Mouse (Mus musculus): Measurements from ENCODE around the gene Rnpepl1.

Gene Rnpepl1

DNA sequence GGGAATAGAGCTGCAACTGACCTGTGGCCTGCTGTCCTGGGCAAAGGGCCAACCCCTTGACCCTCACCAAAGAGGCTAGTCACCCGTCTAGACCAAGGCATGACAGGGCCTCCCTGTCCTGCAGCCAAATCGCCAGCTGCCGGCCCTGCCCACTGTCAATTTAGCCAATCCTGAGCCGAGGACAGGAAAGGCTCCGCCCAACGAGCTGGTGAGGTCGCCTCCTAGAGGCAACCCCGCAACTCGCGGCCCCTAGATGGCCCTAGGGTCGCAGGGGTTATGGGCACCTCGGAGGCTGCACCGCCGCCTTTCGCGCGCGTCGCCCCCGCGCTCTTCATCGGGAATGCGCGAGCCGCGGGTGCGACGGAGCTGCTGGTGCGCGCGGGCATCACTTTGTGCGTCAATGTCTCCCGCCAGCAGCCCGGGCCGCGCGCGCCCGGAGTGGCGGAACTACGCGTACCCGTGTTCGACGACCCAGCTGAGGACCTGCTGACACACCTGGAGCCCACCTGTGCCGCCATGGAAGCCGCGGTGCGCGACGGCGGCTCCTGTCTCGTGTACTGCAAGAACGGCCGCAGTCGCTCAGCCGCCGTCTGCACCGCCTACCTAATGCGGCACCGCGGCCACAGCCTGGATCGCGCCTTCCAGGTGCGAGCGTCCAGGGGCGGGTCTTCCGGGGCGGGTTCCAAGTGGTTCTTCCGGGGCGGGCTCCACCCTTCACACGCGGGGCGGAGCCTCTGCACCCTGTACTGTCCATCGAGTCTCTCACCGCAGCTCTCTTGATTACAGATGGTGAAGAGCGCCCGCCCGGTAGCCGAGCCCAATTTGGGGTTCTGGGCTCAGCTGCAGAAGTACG is 3.6 kb upstream of the Rnpepl1 start, which contains the start of gene Dusp28:
Gene Dusp28 (plus strand): TSS at position 203 of the 853 bp plus-strand sequence.
- DNase-seq (ENCODE audit: extremely low spot score, low spot score) = peak; percentile 88

DNA sequence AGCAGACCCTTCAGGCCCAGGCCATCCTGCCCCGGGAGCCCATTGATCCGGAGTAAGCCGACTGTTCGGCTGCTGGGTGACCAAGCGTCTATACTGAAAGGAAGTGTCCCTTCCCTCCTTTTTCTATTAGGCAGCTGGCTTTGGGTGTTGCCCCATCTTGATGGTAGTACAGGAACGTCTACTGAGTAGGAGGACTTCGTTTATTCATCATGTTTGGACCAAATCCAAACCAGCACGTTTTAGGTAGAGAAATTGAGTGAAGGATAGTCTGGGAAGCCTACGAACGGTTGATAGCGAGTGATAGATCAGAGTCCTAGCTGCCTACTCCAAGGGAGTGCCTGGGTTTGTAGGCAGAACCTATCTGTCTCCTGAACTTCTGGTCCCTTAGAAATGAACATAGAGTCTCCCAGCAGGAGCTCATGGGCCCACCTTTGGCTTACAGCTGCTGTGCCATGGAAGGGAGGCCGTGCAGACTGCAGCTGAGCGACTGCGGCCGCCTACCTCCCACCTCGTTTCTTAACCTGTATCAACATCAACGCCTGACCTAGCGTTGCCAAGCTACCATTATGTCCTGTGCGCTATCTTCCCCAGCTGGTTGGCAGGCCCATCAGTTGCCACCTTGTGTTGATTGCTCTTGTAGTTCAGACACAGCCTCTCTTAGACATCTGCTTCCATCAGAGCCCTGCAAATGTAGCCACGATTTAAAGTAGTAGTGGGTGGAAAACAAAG is 2.8 kb upstream of the Rnpepl1 start:
- DNase-seq (ENCODE audit: extremely low spot score, low spot score) = no peak

DNA sequence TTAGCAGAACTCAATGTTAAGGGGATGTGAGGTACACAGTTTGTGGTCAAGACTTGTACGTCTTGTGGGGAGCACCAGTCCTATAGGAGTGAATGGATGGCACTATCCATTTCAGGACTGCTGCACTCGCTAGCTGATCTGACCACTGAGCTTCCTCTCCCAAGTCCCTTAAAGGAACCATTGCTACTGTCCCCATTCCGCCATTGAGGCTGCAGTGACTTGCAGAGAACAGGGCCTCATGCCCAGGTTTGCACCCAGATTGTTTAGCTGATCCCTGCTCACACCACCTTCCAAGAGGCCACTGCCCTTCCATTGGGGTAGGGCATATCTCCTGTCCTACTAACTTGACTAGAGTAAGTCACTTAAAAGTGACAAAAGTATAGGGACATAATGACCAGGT is 1.9 kb upstream of the Rnpepl1 start:
- no peak for DNase-seq (ENCODE audit: extremely low spot score, low spot score)

DNA sequence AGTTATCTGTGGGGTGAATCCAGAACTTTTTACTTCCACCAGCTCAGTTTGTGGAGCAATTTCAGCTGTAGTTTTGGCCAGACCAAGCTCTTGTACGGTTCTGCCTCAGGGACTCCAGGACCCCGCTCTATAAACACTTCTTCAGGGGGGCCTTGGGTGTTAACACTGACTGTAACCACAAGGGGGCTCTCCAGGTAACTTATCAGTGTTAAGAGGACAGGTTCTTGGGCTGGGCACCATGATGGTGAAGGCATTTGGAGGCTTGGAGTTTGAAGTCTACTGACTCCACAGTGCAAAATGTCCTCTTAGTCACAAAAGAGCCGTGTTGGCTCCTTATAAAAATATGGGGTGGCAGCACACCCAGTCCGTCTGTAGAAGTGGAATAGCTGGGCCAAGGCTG is 1.5 kb upstream of the Rnpepl1 start:
- no peak for DNase-seq (ENCODE audit: extremely low spot score, low spot score)

DNA sequence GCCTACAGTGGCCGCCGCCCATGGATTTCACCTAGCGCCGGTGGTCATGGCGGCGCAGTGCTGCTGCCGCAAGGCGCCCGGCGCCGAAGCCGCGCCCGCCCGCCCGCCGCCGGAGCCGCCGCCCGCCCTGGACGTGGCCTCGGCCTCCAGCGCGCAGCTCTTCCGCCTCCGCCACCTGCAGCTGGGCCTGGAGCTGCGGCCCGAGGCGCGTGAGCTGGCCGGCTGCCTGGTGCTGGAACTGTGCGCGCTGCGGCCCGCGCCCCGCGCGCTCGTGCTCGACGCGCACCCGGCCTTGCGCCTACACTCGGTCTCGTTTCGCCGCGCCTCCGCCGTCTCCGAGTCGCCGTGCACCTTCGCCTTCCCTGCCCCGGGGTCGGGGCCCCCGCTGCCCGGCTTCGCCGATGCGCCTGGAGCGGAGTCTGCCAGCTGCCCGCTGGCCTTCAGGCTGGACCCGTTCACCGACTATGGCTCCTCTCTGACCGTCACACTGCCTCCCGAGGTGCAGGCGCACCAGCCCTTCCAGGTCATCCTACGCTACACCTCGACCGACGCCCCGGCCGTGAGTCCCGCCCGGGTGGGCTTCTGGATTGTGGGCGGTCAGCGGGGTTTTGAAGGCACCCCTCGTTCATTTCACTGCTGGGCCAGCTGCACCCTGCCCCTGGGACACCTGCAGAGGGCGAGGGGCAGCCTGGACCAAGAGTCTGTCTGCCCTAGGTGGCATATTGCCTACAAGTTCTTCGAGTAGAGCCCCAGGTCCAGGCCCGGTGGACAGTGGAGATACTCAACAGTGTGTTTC is 540 bp downstream of the Rnpepl1 start:
- DNase-seq (ENCODE audit: extremely low spot score, low spot score) = peak; percentile 71

DNA sequence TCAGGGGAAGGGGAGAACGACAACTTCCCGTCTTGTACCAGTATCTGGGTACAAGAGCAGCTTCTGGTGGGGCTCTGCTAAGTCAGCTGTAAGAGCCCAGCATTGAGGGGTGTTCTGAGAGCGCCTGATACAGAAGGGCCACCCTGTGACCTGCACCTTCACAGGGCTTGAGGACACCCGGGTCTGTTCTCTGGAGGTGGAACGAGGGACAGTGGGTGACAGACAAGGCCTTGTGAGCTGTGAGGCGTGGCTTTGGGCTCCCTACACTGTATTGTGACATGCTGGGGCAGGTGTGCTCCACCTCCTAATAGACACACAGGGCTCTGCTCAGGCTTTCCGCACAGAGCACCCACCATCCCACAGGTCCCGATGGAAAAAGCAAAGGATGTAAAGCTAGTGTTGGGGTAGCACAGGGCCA is 1.1 kb downstream of the Rnpepl1 start:
- DNase-seq (ENCODE audit: extremely low spot score, low spot score) = no peak

DNA sequence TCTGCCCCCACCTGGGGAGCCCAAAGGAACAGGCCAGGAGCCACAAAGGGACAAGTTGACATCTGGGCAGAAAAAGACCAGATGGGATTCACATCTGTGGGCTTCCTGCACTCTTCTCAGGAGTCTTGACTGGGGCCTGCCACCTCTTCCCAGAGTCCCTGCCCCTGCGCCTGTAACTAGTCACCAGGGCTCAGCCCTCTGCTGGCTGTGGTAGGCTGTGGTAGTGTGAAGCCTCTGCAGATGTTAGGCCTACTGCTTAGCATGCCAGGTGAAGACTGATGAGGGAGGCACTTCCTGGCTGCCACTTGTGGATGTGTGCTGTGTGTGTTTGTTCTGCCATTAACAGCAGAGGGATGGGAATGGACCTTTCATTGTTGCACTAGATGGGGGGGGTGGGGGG is 1.7 kb downstream of the Rnpepl1 start:
- no peak for DNase-seq (ENCODE audit: extremely low spot score, low spot score)

DNA sequence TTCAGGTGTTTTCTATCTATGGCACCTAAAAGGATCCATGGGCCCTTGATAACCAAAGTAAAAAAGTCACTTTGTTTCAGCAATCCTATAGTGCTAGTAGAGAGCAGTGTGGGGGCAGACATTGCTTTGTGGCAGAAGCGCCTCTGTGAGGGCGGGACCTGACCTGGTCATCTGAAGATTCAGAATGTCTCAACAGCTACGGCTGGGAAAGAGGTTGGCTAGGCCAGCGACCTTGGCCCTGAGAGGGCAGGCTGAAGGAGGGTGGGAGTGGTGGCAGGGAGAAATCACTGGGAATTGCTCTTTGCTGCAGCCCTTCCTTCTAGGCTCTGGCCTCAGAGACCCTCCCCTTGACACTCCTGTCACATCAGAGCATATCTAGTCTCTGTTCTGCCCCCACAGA is 3.7 kb downstream of the Rnpepl1 start:
- DNase-seq (ENCODE audit: extremely low spot score, low spot score) = no peak

DNA sequence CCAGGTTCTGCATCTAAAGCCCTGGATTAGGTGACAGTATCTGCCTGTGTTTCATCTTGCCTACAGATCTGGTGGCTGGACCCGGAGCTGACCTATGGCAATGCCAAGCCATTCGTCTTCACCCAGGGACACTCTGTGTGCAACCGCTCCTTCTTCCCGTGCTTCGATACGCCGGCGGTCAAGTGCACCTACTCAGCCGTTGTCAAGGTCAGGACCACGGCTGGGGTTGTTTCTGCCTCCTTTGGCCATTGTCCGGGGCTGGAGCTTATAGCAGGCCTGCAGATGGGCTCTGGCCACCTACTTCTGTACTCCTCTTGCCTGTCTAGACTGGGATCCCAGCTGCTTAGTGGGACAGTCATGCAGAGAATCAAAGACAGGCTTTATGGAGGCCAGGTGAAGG is 4.4 kb downstream of the Rnpepl1 start:
- DNase-seq (ENCODE audit: extremely low spot score, low spot score) = no peak

DNA sequence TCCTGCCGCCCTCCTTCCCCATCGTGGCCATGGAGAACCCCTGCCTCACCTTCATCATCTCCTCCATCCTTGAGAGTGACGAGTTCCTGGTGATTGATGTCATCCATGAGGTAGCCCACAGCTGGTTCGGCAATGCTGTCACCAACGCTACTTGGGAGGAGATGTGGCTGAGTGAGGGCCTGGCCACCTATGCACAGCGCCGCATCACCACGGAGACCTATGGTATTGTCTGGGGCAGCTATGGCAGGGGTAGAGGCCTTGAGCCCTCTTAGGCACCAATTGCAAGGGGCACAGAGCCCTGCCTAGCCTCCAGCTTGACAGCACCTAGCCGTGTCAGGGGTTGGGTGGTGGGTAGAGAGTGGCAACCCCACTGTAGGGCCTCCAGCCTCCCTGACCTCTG is 6.1 kb downstream of the Rnpepl1 start:
- no peak for DNase-seq (ENCODE audit: extremely low spot score, low spot score)

DNA sequence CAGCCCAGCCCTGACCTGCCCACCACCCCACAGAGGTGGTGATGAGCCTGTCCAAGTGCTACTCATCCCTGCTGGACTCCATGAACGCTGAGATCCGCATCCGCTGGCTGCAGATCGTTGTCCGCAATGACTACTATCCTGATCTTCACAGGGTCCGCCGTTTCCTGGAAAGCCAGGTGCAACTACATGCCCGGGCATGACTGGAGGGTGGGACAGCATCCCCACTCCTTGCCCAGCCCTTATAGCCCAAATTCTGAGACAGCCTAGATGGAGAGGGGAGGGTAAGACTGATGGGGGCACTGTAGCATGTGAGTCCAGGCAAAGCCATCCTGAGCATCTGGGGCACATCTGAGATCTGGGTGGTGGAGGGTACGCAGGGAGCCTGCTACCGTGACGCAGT is 8.6 kb downstream of the Rnpepl1 start:
- no peak for DNase-seq (ENCODE audit: extremely low spot score, low spot score)

DNA sequence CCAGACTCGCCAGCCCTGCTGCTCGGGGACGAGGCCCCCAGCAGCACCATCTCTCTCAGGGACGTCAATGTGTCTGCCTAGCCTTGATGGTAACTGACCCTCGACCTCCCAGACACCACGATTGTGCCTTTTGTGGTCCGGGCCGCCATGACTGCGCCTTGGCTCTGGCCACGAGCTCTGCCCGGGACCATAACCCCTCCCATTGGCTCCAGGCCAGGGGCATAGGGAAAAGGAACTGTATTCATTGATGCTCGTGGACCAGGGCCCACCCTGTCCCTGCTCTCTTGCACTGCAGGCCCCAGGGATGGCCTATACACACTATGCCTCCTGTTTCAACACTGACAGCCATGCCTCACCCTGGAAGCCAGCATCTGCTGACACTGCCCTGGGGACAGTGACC is 9.2 kb downstream of the Rnpepl1 start:
- no peak for DNase-seq (ENCODE audit: extremely low spot score, low spot score)

DNA sequence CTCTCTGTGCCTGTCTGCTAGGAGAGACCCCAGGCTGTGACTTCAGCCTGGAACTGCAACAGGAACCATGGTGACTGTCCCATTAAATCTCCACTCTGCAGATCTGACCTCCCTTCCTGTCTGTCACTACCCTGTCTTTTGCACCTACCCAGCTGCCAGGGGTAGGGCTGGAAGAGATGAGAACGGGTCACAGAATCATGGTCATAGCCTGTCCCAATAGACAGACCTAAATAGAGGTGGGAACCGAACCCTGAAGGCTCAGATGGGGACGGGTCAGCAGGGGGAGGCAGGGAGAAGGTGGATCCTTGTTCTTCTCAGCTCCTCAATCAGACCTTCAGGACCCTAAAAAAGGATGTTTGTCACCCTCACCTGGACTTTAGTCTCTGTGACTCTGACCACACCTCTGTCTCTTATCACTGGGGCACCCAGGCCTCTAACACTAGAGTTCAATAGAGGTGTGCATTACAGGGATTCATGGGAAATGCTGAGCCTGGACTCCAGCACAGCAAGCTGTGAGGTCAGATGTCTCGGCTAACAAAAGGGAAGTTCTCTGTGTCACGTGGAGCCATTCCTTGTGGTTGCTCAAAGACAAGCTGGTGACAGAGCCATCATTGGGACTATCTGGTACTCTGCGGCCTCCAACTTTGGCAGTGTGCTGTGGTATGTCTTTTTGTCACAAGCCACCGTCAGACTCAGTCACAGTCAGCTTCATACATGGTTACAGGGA is 10.1 kb downstream of the Rnpepl1 start:
- no peak for DNase-seq (ENCODE audit: extremely low spot score, low spot score)

DNA sequence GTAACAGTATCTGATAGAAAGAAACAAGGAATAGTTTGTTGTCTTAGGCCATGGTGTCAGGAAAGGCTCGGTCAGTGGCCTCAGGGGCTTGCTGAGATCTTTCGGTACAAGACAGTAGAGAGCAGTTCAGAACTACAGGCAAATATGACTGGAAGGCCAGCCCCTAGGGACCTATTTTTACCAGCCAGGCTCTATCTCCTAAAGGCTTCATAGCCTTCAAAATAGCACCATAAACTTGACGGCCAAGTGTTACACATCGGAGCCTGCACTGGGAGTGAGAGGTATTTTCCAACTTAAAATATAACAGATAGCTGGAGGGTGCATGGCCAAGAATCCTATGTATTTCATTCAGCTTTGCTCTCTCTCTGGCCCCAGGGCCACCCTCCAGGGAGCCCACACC is 10.9 kb downstream of the Rnpepl1 start:
- DNase-seq (ENCODE audit: extremely low spot score, low spot score) = no peak

DNA sequence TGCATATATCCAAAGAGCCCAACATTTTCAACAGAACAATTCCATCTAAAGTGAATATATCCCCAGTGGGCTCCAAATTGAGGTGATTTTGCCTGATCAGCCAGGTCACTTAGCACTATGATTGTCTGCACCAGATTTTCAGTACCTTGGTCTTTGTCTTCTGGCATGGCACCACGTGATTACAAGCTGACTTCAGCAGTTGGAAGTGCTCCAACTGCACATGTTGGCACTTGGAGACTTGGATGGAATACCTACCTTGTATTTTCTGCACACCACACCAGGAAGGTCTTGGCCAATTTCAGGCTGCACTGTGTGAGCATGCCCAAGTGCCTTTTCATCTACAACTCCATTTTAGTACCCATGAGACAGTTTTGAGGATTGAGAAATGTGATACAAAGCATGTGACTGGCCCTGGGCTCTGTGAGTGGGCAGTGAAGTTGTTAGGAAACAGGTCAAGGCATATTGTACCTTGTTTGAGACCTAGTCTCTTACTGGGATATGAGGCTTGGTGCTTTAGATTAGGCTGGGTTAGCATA is 19.7 kb downstream of the Rnpepl1 start:
- no peak for DNase-seq (ENCODE audit: extremely low spot score, low spot score)

DNA sequence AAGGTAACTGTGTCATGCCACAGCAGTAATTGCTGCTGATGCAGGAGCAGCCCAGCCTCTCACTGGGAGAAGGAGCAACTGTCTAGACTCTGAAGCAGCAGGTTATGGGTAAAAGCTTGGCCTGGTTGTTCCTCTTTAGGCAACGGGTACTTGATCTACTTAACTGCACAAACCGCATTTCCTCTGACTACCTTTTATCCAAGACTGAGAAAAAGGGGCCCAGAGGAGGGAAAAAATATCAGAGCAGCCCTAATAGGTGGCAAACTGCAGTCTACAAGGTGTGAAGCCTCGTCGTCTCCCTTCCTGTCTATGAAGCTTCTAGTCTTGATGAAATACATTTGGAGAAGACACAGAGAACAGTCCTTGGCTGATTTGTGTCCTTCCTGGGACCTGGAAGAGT is 23.0 kb downstream of the Rnpepl1 start:
- DNase-seq (ENCODE audit: extremely low spot score, low spot score) = no peak

DNA sequence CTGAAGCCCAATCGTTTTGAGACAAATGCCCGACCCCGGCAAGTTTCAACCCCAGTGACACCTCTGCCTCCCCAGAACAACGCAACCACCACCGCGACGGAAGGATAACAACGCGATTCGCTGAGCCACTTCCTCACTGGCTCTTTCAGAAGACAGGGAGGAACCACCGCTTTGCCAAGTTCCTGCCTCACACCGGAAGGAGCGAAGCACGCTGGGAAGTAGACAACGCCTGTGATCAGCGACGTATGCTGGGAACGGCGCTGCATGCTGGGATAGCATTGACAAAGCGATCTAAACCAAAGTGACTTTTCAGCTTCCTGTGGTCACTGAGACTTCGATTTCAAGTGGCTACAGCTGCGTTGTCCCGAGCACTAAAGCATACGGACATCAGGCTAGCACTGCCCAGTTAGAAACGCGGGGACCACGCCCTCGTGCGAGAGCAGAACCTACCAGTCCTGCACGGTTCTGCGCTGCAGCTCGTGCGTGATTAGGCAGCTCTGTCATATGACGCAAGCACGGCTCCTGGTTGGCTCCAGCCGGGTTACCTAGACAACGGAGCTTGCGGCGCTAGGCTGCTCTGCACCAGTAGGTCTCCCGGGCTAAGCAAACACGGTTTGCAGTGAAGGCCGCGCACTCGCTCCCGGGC is 23.7 kb downstream of the Rnpepl1 start, which contains the start of gene Capn10:
Gene Capn10 (plus strand): TSS at position 195 of the 646 bp plus-strand sequence.
- DNase-seq (ENCODE audit: extremely low spot score, low spot score) = peak; percentile 95

DNA sequence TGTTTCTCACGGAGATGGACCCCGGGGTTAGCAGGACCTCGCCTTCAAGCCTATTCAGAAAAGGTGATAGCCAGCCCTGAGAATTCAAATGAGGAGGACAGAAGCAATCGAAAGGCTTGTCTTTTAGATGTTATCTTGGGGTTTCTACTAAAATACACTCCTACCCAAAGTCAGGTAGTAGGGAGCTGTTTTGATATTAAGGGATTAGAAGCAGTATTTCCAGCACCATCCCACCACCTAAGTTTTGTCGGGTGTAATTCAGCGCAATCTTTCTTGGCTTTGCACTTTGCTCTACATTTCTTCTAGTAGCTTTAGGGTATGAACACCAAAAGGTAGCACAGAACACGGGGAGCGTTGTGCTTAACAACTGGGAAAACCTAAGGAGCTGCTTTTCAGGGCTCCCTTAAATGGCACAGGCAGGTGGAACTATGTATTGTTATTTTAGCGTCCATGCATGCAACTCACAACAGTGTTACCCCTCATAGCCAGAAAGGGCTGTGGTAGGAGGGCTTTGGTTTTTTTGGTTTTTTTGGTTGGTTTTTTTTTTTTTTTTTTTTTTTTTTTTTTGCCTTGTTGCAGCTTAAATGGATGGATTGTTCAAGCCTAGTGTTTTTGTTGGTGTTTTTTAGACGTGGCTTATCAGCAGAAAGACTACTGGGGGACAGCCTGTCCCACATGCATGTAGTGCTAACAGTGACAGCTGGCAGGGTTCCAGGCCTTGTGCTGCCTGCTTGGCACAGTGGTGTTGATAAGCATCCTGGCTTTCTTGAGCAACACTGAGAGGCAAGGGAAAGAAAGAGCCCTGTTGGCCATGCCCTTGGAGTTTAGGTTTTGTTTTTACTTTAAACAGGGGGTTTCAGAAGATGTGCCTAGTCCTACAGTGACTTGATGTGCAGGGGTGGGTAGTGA is 24.7 kb downstream of the Rnpepl1 start:
- no peak for DNase-seq (ENCODE audit: extremely low spot score, low spot score)

DNA sequence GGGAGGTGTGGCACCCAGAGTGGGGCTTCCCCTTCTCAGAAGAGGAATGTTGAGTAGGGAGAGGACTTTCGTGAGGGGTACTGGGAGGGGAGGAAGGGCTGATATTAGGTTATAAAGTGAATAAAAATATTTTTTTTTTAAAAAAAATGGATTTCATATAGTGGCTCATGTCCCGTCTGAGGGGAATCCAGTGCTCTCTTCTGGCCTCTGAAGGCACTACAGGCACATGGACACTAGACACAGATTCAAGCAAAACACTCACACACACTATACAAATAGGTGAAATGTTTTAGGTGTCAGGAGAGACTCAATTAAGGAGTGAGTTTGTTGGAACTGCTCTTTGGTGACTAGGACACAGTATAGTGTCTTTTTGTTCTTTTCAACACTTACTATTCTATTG is 25.4 kb downstream of the Rnpepl1 start:
- DNase-seq (ENCODE audit: extremely low spot score, low spot score) = no peak
